Mouse (Mus musculus): ENCODE measurements at regions not wholly inside any gene's neighbourhood (a gene's known extent, or its start where the extent isn't known, plus 50 kb on each side); places are given as distances from the start of the nearest gene placed in this dataset.
A peak's percentile ranks its signal among the peaks of the same experiment; 100 is the strongest.

- TF ChIP-seq EP300 (IDR thresholded peaks at IDR 0.05; ENCODE audit: low read depth): no peak
- peak; percentile 28 for TF ChIP-seq CTCF (IDR thresholded peaks at IDR 0.05; ENCODE audit: low read depth)
Observed at GRCm38 (mm10) chr8:89833715-89834114, 514.4 kb downstream of the Tox3 start.

All from heart, postnatal 0 days (tissue).